Mouse (Mus musculus) stomach, postnatal 0 days (tissue): ENCODE measurements at regions not wholly inside any gene's neighbourhood (a gene's known extent, or its start where the extent isn't known, plus 50 kb on each side); places are given as distances from the start of the nearest gene placed in this dataset.

Source experiments
- ATAC-seq: fragments of 200-750 bp; cut with Nextera tagmentation; 2 replicates; pipeline ENCODE4 v1.8.0; 2017; ENCODE audit not compliant: low FRiP score, low TSS enrichment
- DNase-seq: peaks from one replicate; pipeline ENCODE4 v3.0.0-alpha.2; 2016; ENCODE audit warnings: low spot score
- H3K27ac ChIP-seq: fragments of 300-500 bp; sonication (generic); replicated peaks from 2 replicates; pipeline ENCODE4 v1.5.1; 2014; ENCODE audit warnings: mild to moderate bottlenecking, control low read depth
- H3K27me3 ChIP-seq: fragments of 300-500 bp; sonication (generic); 2 replicates; pipeline ENCODE4 v1.6.1; 2014; ENCODE audit warnings: low read length; ENCODE audit not compliant: control insufficient read depth, insufficient read depth
- H3K36me3 ChIP-seq: fragments of 300-500 bp; sonication (generic); 2 replicates; pipeline ENCODE4 v1.6.1; 2014; ENCODE audit warnings: low read length, mixed read lengths; ENCODE audit not compliant: control insufficient read depth, insufficient read depth
- H3K4me1 ChIP-seq: fragments of 300-500 bp; sonication (generic); replicated peaks from 2 replicates; pipeline ENCODE4 v1.6.1; 2014; ENCODE audit warnings: antibody characterized with exemption; ENCODE audit not compliant: control insufficient read depth, insufficient read depth
- H3K4me2 ChIP-seq: fragments of 300-500 bp; sonication (generic); replicated peaks from 2 replicates; pipeline ENCODE4 v1.6.1; 2014; ENCODE audit warnings: low read depth, mild to moderate bottlenecking, control low read depth, moderate library complexity
- H3K4me3 ChIP-seq: fragments of 300-500 bp; sonication (generic); 2 replicates; pipeline ENCODE4 v1.5.1; 2014; ENCODE audit warnings: low read depth, low read length, control low read depth
- H3K9ac ChIP-seq: fragments of 300-500 bp; sonication (generic); 2 replicates; pipeline ENCODE4 v1.6.1; 2014; ENCODE audit warnings: mild to moderate bottlenecking, low read length, control low read depth, mixed read lengths
- H3K9me3 ChIP-seq: fragments of 300-500 bp; sonication (generic); 2 replicates; pipeline ENCODE4 v1.6.1; 2016; ENCODE audit warnings: low read length; ENCODE audit not compliant: control insufficient read depth
- CTCF ChIP-seq: IDR thresholded peaks from 2 replicates; pipeline ENCODE4 v1.5.1; 2016; ENCODE audit warnings: antibody characterized with exemption, low read depth, mild to moderate bottlenecking, moderate library complexity
- EP300 ChIP-seq: optimal IDR thresholded peaks from 2 replicates; pipeline ENCODE3; 2016; ENCODE audit warnings: antibody characterized with exemption
- WGBS: fragments of 180-500 bp; shearing (Covaris S2); extraction: QIAGEN DNeasy Blood & Tissue Kit; methylation state at CpG from one replicate; pipeline ENCODE4 v1.1.7; 2014; 5-methylcytosine and 5-hydroxymethylcytosine counted together

DNA sequence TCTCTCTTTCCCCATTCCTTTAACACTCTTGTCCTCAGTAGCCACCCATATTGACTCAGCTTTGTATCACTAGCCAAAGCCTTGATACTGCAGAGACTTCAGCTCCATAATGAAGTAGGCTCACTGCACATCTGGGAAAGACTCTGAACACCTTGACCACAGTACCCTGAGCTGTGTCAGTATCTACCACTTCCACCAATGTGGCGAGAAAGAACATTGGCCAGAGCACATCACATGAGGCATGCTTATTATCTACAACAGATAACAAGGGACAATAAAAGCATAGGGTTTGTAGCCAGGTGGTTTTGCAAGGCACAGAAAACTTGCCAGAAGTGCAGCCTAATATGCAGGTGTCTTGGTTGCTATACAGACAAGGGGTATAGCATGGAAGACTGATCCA is 414.0 kb upstream of the Smarca2 start:
- H3K27me3 ChIP-seq: no peaks in the 10 kb centered on the region
- H3K36me3 ChIP-seq: no peaks in the 10 kb centered on the region
- no peak overlapping the region for H3K9ac ChIP-seq
- no peak overlapping the region for H3K27ac ChIP-seq
- H3K4me1 ChIP-seq: no peaks in the 10 kb centered on the region
- no peak overlapping the region for H3K4me3 ChIP-seq
- H3K4me2 ChIP-seq: no peak overlapping the region
- TF ChIP-seq EP300 (no peak), CTCF (no peak)
- ATAC-seq (no peak), DNase-seq (no peak)
- 78% methylated on average over 1 of the region's 1 CpGs for WGBS
- H3K9me3 ChIP-seq: no peaks in the 10 kb centered on the region

DNA sequence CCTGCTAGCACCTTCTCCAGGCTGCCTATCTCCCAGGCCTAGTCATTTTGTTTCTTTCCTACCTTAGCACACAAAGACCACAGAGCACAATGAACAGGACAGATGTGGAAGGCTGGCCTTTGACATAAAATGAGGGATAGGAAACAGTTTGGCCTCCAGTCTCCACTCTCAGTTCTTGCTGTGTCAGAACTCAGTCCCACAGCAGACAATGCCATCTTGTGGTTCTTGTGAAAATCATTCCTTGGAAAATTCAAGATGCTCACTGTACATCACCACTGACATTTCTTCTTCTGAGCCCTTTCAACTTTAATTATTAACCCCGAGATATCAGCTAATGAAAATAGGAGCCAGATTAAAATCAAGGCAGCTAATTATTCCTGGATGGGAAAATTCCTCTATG is 411.2 kb upstream of the Smarca2 start:
- H3K9me3 ChIP-seq: no peaks in the 10 kb centered on the region
- H3K9ac ChIP-seq: no peak overlapping the region
- ATAC-seq (no peak), DNase-seq (no peak)
- no peak overlapping the region for H3K4me2 ChIP-seq
- TF ChIP-seq CTCF (peak; percentile 68), EP300 (no peak)
- WGBS: 50% methylated on average over 1 of the region's 1 CpGs
- H3K27me3 ChIP-seq: no peaks in the 10 kb centered on the region
- H3K27ac ChIP-seq: no peak overlapping the region
- no peaks in the 10 kb centered on the region for H3K36me3 ChIP-seq
- H3K4me3 ChIP-seq: no peak overlapping the region
- no peaks in the 10 kb centered on the region for H3K4me1 ChIP-seq

DNA sequence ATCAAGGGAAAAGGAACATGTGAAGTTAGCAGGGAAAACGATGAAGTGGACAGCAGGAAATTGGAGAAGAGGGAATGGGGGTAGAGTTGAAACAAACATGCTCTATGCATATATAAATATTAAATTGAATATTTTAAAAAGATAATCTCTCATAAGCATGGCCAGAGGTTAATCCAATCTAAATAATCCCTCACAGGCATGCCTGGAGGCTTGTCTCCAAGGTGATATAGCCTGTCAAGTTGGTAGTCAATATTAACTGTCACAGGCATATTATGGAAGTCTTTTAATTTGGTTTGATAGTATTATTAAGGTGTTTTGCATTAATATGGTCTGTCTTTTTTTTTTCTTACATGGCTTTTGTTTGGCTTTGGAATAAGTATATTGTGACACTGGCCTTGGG is 396.1 kb upstream of the Smarca2 start:
- Histone ChIP-seq H3K4me1 (no peaks in the 10 kb centered on the region), H3K4me2 (no peak overlapping the region), H3K9me3 (no peaks in the 10 kb centered on the region), H3K9ac (no peak overlapping the region), H3K4me3 (no peak overlapping the region), H3K27ac (no peak overlapping the region), H3K27me3 (no peaks in the 10 kb centered on the region), H3K36me3 (no peaks in the 10 kb centered on the region)
- TF ChIP-seq CTCF (no peak), EP300 (no peak)
- 68% methylated on average over 1 of the region's 1 CpGs for WGBS
- DNase-seq: no peak
- no peak for ATAC-seq

DNA sequence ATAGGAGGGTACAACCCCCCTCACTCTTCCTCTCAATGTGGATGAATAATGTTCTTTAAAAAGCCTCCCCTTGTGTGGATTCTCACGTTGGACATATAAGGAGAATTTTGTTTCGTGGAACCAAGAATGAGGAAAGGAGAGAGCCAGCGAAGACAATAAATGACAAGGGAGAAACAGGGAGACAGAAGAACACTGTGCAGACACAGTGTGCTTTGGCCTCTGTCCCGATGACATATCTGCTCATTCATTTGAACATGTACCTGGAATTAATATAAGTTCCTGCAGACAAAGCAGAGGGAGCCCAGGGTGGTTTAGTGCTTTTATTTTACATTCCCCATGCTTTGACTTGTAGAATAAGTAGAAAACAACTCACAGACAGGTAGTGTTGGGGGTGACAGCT is 370.3 kb upstream of the Smarca2 start:
- no peak overlapping the region for H3K27ac ChIP-seq
- 48% methylated on average over 4 of the region's 4 CpGs for WGBS

DNA sequence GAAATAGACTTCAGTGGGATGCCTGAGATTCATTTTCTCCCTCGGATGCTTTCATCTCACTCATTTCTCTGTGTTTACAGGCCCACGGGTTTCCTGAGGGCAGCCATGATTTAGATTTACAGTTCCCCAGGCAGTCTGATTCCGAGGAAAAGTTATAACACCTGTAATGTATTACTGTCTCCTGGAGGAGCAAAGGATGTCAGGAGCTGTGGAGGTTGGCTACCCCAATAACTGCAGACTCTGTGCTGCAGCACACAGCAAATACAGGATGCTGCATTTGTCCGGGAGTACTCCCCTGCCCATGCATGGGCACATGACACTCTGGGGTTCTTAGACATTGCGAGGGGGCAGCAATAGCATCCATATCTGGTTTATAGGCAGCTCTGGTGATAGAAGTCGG is 360.8 kb upstream of the Smarca2 start:
- no peaks in the 10 kb centered on the region for H3K4me1 ChIP-seq
- no peak overlapping the region for H3K27ac ChIP-seq
- no peak overlapping the region for H3K4me2 ChIP-seq
- ATAC-seq: no peak
- H3K9me3 ChIP-seq: no peaks in the 10 kb centered on the region
- H3K27me3 ChIP-seq: no peaks in the 10 kb centered on the region
- H3K4me3 ChIP-seq: no peak overlapping the region
- H3K36me3 ChIP-seq: no peaks in the 10 kb centered on the region
- TF ChIP-seq EP300 (no peak), CTCF (no peak)
- 60% methylated on average over 6 of the region's 6 CpGs for WGBS
- no peak overlapping the region for H3K9ac ChIP-seq
- no peak for DNase-seq

More for the DNA sequence above, 370.3 kb upstream of the Smarca2 start:
- Histone ChIP-seq H3K9me3 (no peaks in the 10 kb centered on the region), H3K36me3 (no peaks in the 10 kb centered on the region), H3K4me3 (no peak overlapping the region), H3K4me2 (no peak overlapping the region), H3K27me3 (no peaks in the 10 kb centered on the region), H3K9ac (no peak overlapping the region), H3K4me1 (no peaks in the 10 kb centered on the region)
- ATAC-seq: no peak
- TF ChIP-seq CTCF (no peak), EP300 (no peak)
- DNase-seq: no peak

DNA sequence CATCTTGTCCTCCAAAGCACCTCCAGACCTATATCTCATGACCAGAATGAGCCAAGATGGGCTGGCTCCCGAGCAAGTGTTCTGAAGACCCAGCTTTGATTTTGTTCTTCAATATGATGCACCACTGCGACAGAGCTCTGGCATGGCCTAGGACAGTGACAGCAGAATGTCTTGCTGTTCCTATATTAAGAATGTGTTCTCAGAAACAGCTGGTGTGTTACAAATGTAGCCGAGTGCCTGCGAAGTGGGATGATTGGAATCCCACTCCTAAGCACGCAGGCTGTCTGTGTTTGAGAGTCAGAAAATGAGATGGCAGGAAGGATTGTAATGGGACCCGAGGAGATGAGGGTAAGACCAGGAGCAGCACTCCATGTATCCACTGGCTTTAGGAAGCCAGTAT is 355.1 kb upstream of the Smarca2 start:
- Histone ChIP-seq H3K9me3 (no peaks in the 10 kb centered on the region), H3K4me2 (no peak overlapping the region), H3K9ac (no peak overlapping the region), H3K27me3 (no peaks in the 10 kb centered on the region), H3K4me3 (no peak overlapping the region), H3K36me3 (no peaks in the 10 kb centered on the region), H3K4me1 (no peaks in the 10 kb centered on the region), H3K27ac (no peak overlapping the region)
- 71% methylated on average over 6 of the region's 6 CpGs for WGBS
- DNase-seq (no peak), ATAC-seq (no peak)
- TF ChIP-seq CTCF (no peak), EP300 (no peak)
